ENCODE assay signal across 8 mouse cellular contexts in the genomic region with DNA sequence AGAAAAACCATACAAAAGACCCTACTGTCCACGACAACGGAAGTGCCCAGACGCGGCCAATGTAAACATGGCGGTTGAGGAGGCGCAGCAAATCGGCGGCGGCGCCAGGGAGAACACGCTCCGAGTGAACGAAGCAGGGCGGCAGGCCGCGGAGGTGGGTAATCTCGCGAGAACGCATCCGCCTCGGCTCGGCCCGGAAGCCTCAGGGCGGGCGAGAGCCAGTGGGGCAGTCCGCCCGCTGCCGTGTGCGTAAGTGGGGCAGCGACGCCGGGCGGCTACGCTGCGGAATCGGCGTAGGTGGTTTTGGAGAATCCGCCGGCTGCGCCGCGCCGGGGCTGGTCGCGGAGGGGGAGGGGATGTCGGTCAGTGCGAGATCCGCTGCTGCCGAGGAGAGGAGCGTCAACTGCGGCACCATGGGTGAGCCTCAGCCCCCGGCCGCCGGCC. TPM values are rescaled to one million over a fixed set of nuclear protein-coding genes. Genes with fewer than 3 reads are reported as not detected.
A peak's percentile ranks its signal among the peaks of the same experiment; 100 is the strongest.
DNase-seq lines count a peak whose midpoint lies in the region; ATAC-seq and TF ChIP-seq lines count a peak whose summit lies in the region.

TSS of gene Sept7 (plus strand) at position 157 of the 444 bp plus-strand sequence.

- peak; percentile 92 for TF ChIP-seq EP300 in heart, postnatal 0 days (IDR thresholded peaks at IDR 0.05; ENCODE audit: low read depth)

- H3K27me3 ChIP-seq in E14TG2a.4 (ENCODE audit: insufficient read depth, low read length), result no peaks in the 10 kb centered on the region
- H3K27me3 ChIP-seq in forebrain, embryonic 12.5 days, result no peaks in the 10 kb centered on the region
- no peaks in the 10 kb centered on the region for H3K27me3 ChIP-seq in heart, postnatal 0 days (ENCODE audit: control insufficient read depth, insufficient read depth, low read length)
- H3K27me3 ChIP-seq in liver, embryonic 16.5 days (ENCODE audit: control insufficient read depth, insufficient read depth, low read depth, low read length), result no peaks in the 10 kb centered on the region
- H3K27me3 ChIP-seq in neural tube, embryonic 13.5 days, result no peaks in the 10 kb centered on the region
- no peaks in the 10 kb centered on the region for H3K27me3 ChIP-seq in testis, adult 2 months (ENCODE audit: control insufficient read depth, insufficient read depth, low read length)

- H3K4me3 ChIP-seq in E14TG2a.4 (replicated peaks; ENCODE audit: low read length), result peak within 1 kb of the TSS; percentile 98
- H3K4me3 ChIP-seq in forebrain, embryonic 12.5 days (replicated peaks), result peak within 1 kb of the TSS; percentile 98
- peak within 1 kb of the TSS; percentile 97 for H3K4me3 ChIP-seq in heart, postnatal 0 days (ENCODE audit: low read depth, low read length)
- H3K4me3 ChIP-seq in liver, embryonic 16.5 days (ENCODE audit: low read depth, low read length), result peak within 1 kb of the TSS; percentile 88
- peak within 1 kb of the TSS; percentile 99 for H3K4me3 ChIP-seq in neural tube, embryonic 13.5 days
- peak within 1 kb of the TSS; percentile 90 for H3K4me3 ChIP-seq in testis, adult 2 months (ENCODE audit: control insufficient read depth, low read depth, low read length)

- DNase-seq in c-Kit-positive CD71-positive TER-119-positive erythroid progenitor cells, embryonic 14.5 days (ENCODE audit: low spot score), result peak; percentile 93
- peak; percentile 98 for DNase-seq in heart, postnatal 0 days (ENCODE audit: low spot score)
- DNase-seq in kidney, postnatal 4 days, result peak; percentile 99

- H3K4me1 ChIP-seq in E14TG2a.4 (replicated peaks; ENCODE audit: low read depth, low read length), result peaks cover 24% of the 10 kb centered on the region
- H3K4me1 ChIP-seq in forebrain, embryonic 12.5 days, result peaks cover 19% of the 10 kb centered on the region
- peaks cover 27% of the 10 kb centered on the region for H3K4me1 ChIP-seq in heart, postnatal 0 days (ENCODE audit: control insufficient read depth, insufficient read depth)
- H3K4me1 ChIP-seq in liver, embryonic 16.5 days (ENCODE audit: control insufficient read depth, low read depth, low read length), result peaks cover 18% of the 10 kb centered on the region
- peaks cover 34% of the 10 kb centered on the region for H3K4me1 ChIP-seq in neural tube, embryonic 13.5 days (replicated peaks)
- peaks cover 2% of the 10 kb centered on the region; the same call in 1 of the 2 replicates for H3K4me1 ChIP-seq in testis, adult 2 months (ENCODE audit: control insufficient read depth, insufficient read depth, low read length)

- H3K36me3 ChIP-seq in E14TG2a.4 (ENCODE audit: insufficient read depth, low read length), result no peaks in the 10 kb centered on the region
- H3K36me3 ChIP-seq in forebrain, embryonic 12.5 days (replicated peaks), result no peaks in the 10 kb centered on the region
- H3K36me3 ChIP-seq in heart, postnatal 0 days (replicated peaks; ENCODE audit: control insufficient read depth, insufficient read depth, low read length), result no peaks in the 10 kb centered on the region
- H3K36me3 ChIP-seq in liver, embryonic 16.5 days (ENCODE audit: control insufficient read depth, insufficient read depth), result no peaks in the 10 kb centered on the region
- no peaks in the 10 kb centered on the region for H3K36me3 ChIP-seq in neural tube, embryonic 13.5 days
- H3K36me3 ChIP-seq in testis, adult 2 months (ENCODE audit: control insufficient read depth, insufficient read depth, low read length), result no peaks in the 10 kb centered on the region

- peak within 1 kb of the TSS; percentile 98 for H3K9ac ChIP-seq in forebrain, embryonic 12.5 days
- peak within 1 kb of the TSS; percentile 98 for H3K9ac ChIP-seq in heart, postnatal 0 days (replicated peaks; ENCODE audit: low read depth, low read length)
- peak within 1 kb of the TSS; percentile 98 for H3K9ac ChIP-seq in liver, embryonic 16.5 days (ENCODE audit: low read depth, low read length)
- peak within 1 kb of the TSS; percentile 98 for H3K9ac ChIP-seq in neural tube, embryonic 13.5 days

- no peak for TF ChIP-seq CTCF in E14TG2a.4 (conservative IDR thresholded peaks at IDR 0.05; ENCODE audit: low read length)
- TF ChIP-seq CTCF in heart, postnatal 0 days (IDR thresholded peaks at IDR 0.05; ENCODE audit: low read depth), result no peak
- TF ChIP-seq CTCF in testis, adult 2 months (IDR thresholded peaks at IDR 0.05; ENCODE audit: control insufficient read depth, insufficient read depth, insufficient replicate concordance, low read depth, low read length), result no peak

- peak; percentile 97 for ATAC-seq in forebrain, embryonic 12.5 days (ENCODE audit: low FRiP score)
- peak; percentile 97 for ATAC-seq in heart, postnatal 0 days (ENCODE audit: insufficient read depth, low read depth)
- ATAC-seq in liver, embryonic 16.5 days (ENCODE audit: low read depth), result peak; percentile 98
- peak; percentile 99 for ATAC-seq in neural tube, embryonic 13.5 days (ENCODE audit: low read depth)

- no peaks in the 10 kb centered on the region for H3K9me3 ChIP-seq in E14TG2a.4 (ENCODE audit: low read length)
- no peaks in the 10 kb centered on the region for H3K9me3 ChIP-seq in forebrain, embryonic 12.5 days
- no peaks in the 10 kb centered on the region for H3K9me3 ChIP-seq in heart, postnatal 0 days (replicated peaks; ENCODE audit: control insufficient read depth, low read length)
- H3K9me3 ChIP-seq in liver, embryonic 16.5 days (replicated peaks; ENCODE audit: control insufficient read depth, low read length), result no peaks in the 10 kb centered on the region
- no peaks in the 10 kb centered on the region for H3K9me3 ChIP-seq in neural tube, embryonic 13.5 days

- under 1% methylated on average over 54 of the region's 54 CpGs for WGBS in forebrain, embryonic 12.5 days
- WGBS in heart, postnatal 0 days, result under 1% methylated on average over 52 of the region's 54 CpGs
- WGBS in liver, embryonic 16.5 days (ENCODE audit: insufficient replicate concordance), result under 1% methylated on average over 53 of the region's 54 CpGs
- WGBS in neural tube, embryonic 13.5 days, result under 1% methylated on average over 50 of the region's 54 CpGs

- H3K27ac ChIP-seq in forebrain, embryonic 12.5 days, result peak within 1 kb of the TSS; percentile 99
- H3K27ac ChIP-seq in heart, postnatal 0 days (ENCODE audit: low read depth), result peak within 1 kb of the TSS; percentile 100
- H3K27ac ChIP-seq in liver, embryonic 16.5 days (ENCODE audit: low read length), result peak within 1 kb of the TSS; percentile 98
- peak within 1 kb of the TSS; percentile 99 for H3K27ac ChIP-seq in neural tube, embryonic 13.5 days (replicated peaks)
- H3K27ac ChIP-seq in testis, adult 2 months (ENCODE audit: control insufficient read depth, insufficient read depth, low read depth, low read length), result peak within 1 kb of the TSS; percentile 93

- H3K4me2 ChIP-seq in forebrain, embryonic 12.5 days, result peak within 1 kb of the TSS; percentile 64
- H3K4me2 ChIP-seq in heart, postnatal 0 days (ENCODE audit: low read depth, low read length), result peak within 1 kb of the TSS; percentile 65
- peak within 1 kb of the TSS; percentile 87 for H3K4me2 ChIP-seq in liver, embryonic 16.5 days (ENCODE audit: low read depth, low read length)
- H3K4me2 ChIP-seq in neural tube, embryonic 13.5 days, result peak within 1 kb of the TSS; percentile 71

- TF ChIP-seq POLR2A in testis, adult 2 months (IDR thresholded peaks at IDR 0.05; ENCODE audit: control insufficient read depth, low read depth, low read length), result peak; percentile 73

RNA-seq across cellular contexts. Expression of gene Sept7, which starts in this region (rescaled TPM):
- polyA plus RNA-seq in forebrain, embryonic 12.5 days (2016; fragmentation: Nextera tagmentation; extraction: Ambion mirVana), result 275 and 291 TPM in 2 replicates
- total RNA-seq in heart, postnatal 0 days (2014; rRNA removed; ENCODE audit: low replicate concordance), result 115 and 126 TPM in 2 replicates
- polyA plus RNA-seq in heart, postnatal 0 days (2015; fragmentation: Nextera tagmentation; extraction: Ambion mirVana), result 215 and 224 TPM in 2 replicates
- polyA plus RNA-seq in liver, embryonic 16.5 days (2015; fragmentation: Nextera tagmentation; extraction: Ambion mirVana), result 73.7 and 88.8 TPM in 2 replicates
- 284 and 297 TPM in 2 replicates for polyA plus RNA-seq in neural tube, embryonic 13.5 days (2015; fragmentation: Nextera tagmentation; extraction: Ambion mirVana)
- polyA plus RNA-seq in testis, adult 2 months (2012; rRNA removed), result 6.2 and 8.8 TPM in 2 replicates

Comparison
In these comparisons a context has a peak if more than half of its experiments do, and no peak if none do; other contexts are left out.
1. Peak in every context shown above with its lines: DNase-seq, ATAC-seq, H3K4me3 ChIP-seq and H3K27ac ChIP-seq.